Mouse (Mus musculus) liver, embryonic 14.5 days (tissue): ENCODE measurements around the gene Cyp2j5. TPM values are rescaled to one million over a fixed set of nuclear protein-coding genes. Genes with fewer than 3 reads are reported as not detected.

Experiments
- polyA plus RNA-seq, 2 experiments: library from polyadenylated mRNA; depleted of rRNA in 1 of 2; stranded (reverse) in 1 of 2; unstranded in 1 of 2; fragments of >200 nt; fragmentation: Nextera tagmentation in 1 of 2; extraction: Ambion mirVana in 1 of 2; gene quantifications; 2 replicates each; pipeline versions ENCODE4 v1.2.1 to v1.2.3; 2012 to 2014

The Cyp2j5 gene
- polyA plus RNA-seq, 2 experiments: 0.06 TPM; not detected in 1

Other genes starting within 250 kb of the Cyp2j5 start
- gene Cyp2j8, start 156.8 kb downstream of the Cyp2j5 start, polyA plus RNA-seq (2012; rRNA removed): not detected in 2 replicates
- gene Cyp2j8, start 156.8 kb downstream of the Cyp2j5 start, polyA plus RNA-seq (2014; fragmentation: Nextera tagmentation; extraction: Ambion mirVana): not detected in 2 replicates
- gene Cyp2j6, start 110.5 kb downstream of the Cyp2j5 start, polyA plus RNA-seq (2012; rRNA removed): 0.36 and 0.63 TPM in 2 replicates
- 0.78 and 1.1 TPM in 2 replicates for gene Cyp2j6, start 110.5 kb downstream of the Cyp2j5 start, polyA plus RNA-seq (2014; fragmentation: Nextera tagmentation; extraction: Ambion mirVana)
- 0.09 TPM in 2 replicates for gene Cyp2j9, start 72.6 kb downstream of the Cyp2j5 start, polyA plus RNA-seq (2012; rRNA removed)
- 0.22 TPM in 1 of 2 replicates, not detected in the other for gene Cyp2j9, start 72.6 kb downstream of the Cyp2j5 start, polyA plus RNA-seq (2014; fragmentation: Nextera tagmentation; extraction: Ambion mirVana)
- not detected in 2 replicates for gene Gm12695, start 121.0 kb upstream of the Cyp2j5 start, polyA plus RNA-seq (2012; rRNA removed)
- gene Gm12695, start 121.0 kb upstream of the Cyp2j5 start, polyA plus RNA-seq (2014; fragmentation: Nextera tagmentation; extraction: Ambion mirVana): not detected in 2 replicates